Mouse (Mus musculus) megakaryocyte, adult 5-6 weeks (primary cell): ENCODE results near the gene Deup1. TPM values are rescaled to one million over a fixed set of nuclear protein-coding genes. Genes with fewer than 3 reads are reported as not detected.

Source experiments
- ATAC-seq: 2 replicates; pipeline ENCODE4 v1.8.0; 2016; ENCODE audit warnings: mild to moderate bottlenecking, inconsistent platforms; ENCODE audit not compliant: poor library complexity, severe bottlenecking
- total RNA-seq, 2 experiments: library from RNA; stranded (forward) in 1 of 2; stranded (reverse) in 1 of 2; fragments of 153-499, 151-499 nt in 1 of 2; fragments of 221-1000, 200-1000 nt in 1 of 2; gene quantifications; 2 replicates each; pipeline versions ENCODE4 v1.2.3 to v1.2.4; 2015 to 2017

Gene Deup1
- total RNA-seq, 2 experiments from 2014 or later: not detected

- no peak for ATAC-seq
These were observed 93.6 kb downstream of the Deup1 start for GRCm38 (mm10) chr9:15534110-15534509.

- ATAC-seq: no peak
These were observed 94.2 kb downstream of the Deup1 start for GRCm38 (mm10) chr9:15533336-15534070.

GRCm38 (mm10) chr9:15531204-15531603, 96.5 kb downstream of the Deup1 start:
- no peak for ATAC-seq

- no peak for ATAC-seq
These were observed 97.8 kb downstream of the Deup1 start for GRCm38 (mm10) chr9:15529965-15530320.

- no peak for ATAC-seq
These were observed 98.3 kb downstream of the Deup1 start for GRCm38 (mm10) chr9:15529275-15529964.

GRCm38 (mm10) chr9:15528368-15528767, 99.4 kb downstream of the Deup1 start:
- no peak for ATAC-seq

- no peak for ATAC-seq
These were observed 99.9 kb downstream of the Deup1 start for GRCm38 (mm10) chr9:15527846-15528245.

GRCm38 (mm10) chr9:15526539-15526938, 101.2 kb downstream of the Deup1 start:
- ATAC-seq: no peak

- ATAC-seq: no peak
These were observed 102.5 kb downstream of the Deup1 start for GRCm38 (mm10) chr9:15525246-15525645.

- no peak for ATAC-seq
These were observed 104.1 kb downstream of the Deup1 start for GRCm38 (mm10) chr9:15523646-15524045.

GRCm38 (mm10) chr9:15522887-15523286, 104.8 kb downstream of the Deup1 start:
- no peak for ATAC-seq

- no peak for ATAC-seq
These were observed 105.4 kb downstream of the Deup1 start for GRCm38 (mm10) chr9:15522348-15522747.

- no peak for ATAC-seq
These were observed 109.8 kb downstream of the Deup1 start for GRCm38 (mm10) chr9:15517979-15518378.

- ATAC-seq: peak; percentile 49
These were observed 111.7 kb downstream of the Deup1 start for GRCm38 (mm10) chr9:15516007-15516406.

- ATAC-seq: no peak
These were observed 114.8 kb downstream of the Deup1 start for GRCm38 (mm10) chr9:15512918-15513317.

GRCm38 (mm10) chr9:15510557-15511310, 117.0 kb downstream of the Deup1 start:
- no peak for ATAC-seq

Other genes with a start within 250 kb of the Deup1 start
- 5.3 and 8.3 TPM in 2 replicates for gene Smco4, start 134.5 kb downstream of the Deup1 start, total RNA-seq (2015)
- 0.73 and 1.3 TPM in 2 replicates for gene Smco4, start 134.5 kb downstream of the Deup1 start, total RNA-seq (2017)
- gene Slc36a4, start 81.8 kb upstream of the Deup1 start, total RNA-seq (2015): 9.3 and 11.2 TPM in 2 replicates
- 11.5 and 12.3 TPM in 2 replicates for gene Slc36a4, start 81.8 kb upstream of the Deup1 start, total RNA-seq (2017)
- not detected in 2 replicates for gene Mtnr1b, start 246.6 kb upstream of the Deup1 start, total RNA-seq (2015)
- gene Mtnr1b, start 246.6 kb upstream of the Deup1 start, total RNA-seq (2017): not detected in 2 replicates